Comparison of ENCODE assay signal across 7 mouse cellular contexts in genomic region chrX:11802074-11802899, GRCm38 (mm10).
DNase-seq lines count a peak whose midpoint lies in the region; ATAC-seq lines count a peak whose summit lies in the region.

No protein-coding gene starts in this region.

- no peak overlapping the region for H3K4me2 ChIP-seq in heart, embryonic 14.5 days (ENCODE audit: low read length)
- no peak overlapping the region for H3K4me2 ChIP-seq in heart, embryonic 12.5 days

- intact Hi-C loops in heart, postnatal 10 days (cut with DNase I), result loop anchor here (10.0 kb wide), 2 partner anchors 203 to 283 kb away; no protein-coding TSS in a partner anchor

- H3K27ac ChIP-seq in heart, embryonic 14.5 days (replicated peaks in 1 of 2; ENCODE audit: control insufficient read depth in 1 of 2, insufficient read depth in 1 of 2, low read depth in 2 of 2, low read length in 2 of 2), result no peak overlapping the region
- H3K27ac ChIP-seq in heart, embryonic 12.5 days (ENCODE audit: poor library complexity, severe bottlenecking), result no peak overlapping the region

- H3K27me3 ChIP-seq in heart, embryonic 14.5 days (ENCODE audit: control insufficient read depth, insufficient read depth, low read length), result no peaks in the 10 kb centered on the region; the same call in none of the 2 replicates
- H3K27me3 ChIP-seq in heart, embryonic 12.5 days (replicated peaks), result peaks cover 54% of the 10 kb centered on the region

- H3K4me3 ChIP-seq in heart, embryonic 14.5 days (ENCODE audit: control insufficient read depth in 1 of 2, insufficient read depth in 1 of 2, low read depth in 1 of 2, low read length in 2 of 2), result no peak overlapping the region
- no peak overlapping the region for H3K4me3 ChIP-seq in heart, embryonic 12.5 days

- no peak overlapping the region for H3K9ac ChIP-seq in heart, embryonic 14.5 days (ENCODE audit: low read length)
- H3K9ac ChIP-seq in heart, embryonic 12.5 days, result no peak overlapping the region

- ATAC-seq in heart, embryonic 14.5 days (ENCODE audit: insufficient number of reproducible peaks, insufficient read depth, low FRiP score, low read depth), result peak; percentile 60; the same call in 1 of the 2 replicates
- ATAC-seq in heart, embryonic 12.5 days (ENCODE audit: insufficient number of reproducible peaks, low FRiP score), result no peak

- no peaks in the 10 kb centered on the region for H3K36me3 ChIP-seq in heart, embryonic 14.5 days (ENCODE audit: control insufficient read depth, insufficient read depth, low read length)
- no peaks in the 10 kb centered on the region for H3K36me3 ChIP-seq in heart, embryonic 12.5 days

- DNase-seq in 3134 (ENCODE audit: extremely low read depth, insufficient read length, low spot score) (peak; percentile 63), MEL-GATA-1-ER (ENCODE audit: extremely low read depth, low read depth) (peak; percentile 93)
- peak; percentile 58 to 62 for DNase-seq in heart, postnatal 10 days
- no peak for DNase-seq in kidney, adult 11 months
- no peak for DNase-seq in embryo, embryonic 11 days

- H3K9me3 ChIP-seq in heart, embryonic 14.5 days (ENCODE audit: control insufficient read depth, low read length), result no peaks in the 10 kb centered on the region
- no peaks in the 10 kb centered on the region for H3K9me3 ChIP-seq in heart, embryonic 12.5 days (replicated peaks)

- peaks cover 13 to 19% of the 10 kb centered on the region in 2 experiments; a peak in 3 of 4 replicates for H3K4me1 ChIP-seq in heart, embryonic 14.5 days (ENCODE audit: control insufficient read depth in 2 of 2, insufficient read depth in 2 of 2, low read length in 2 of 2)
- H3K4me1 ChIP-seq in heart, embryonic 12.5 days (replicated peaks), result peaks cover 39% of the 10 kb centered on the region

- WGBS in heart, embryonic 14.5 days, result 43% methylated on average over 8 of the region's 8 CpGs
- WGBS in heart, embryonic 12.5 days, result 45% methylated on average over 8 of the region's 8 CpGs

Comparison
In these comparisons a context has a peak if more than half of its experiments do, and no peak if none do; other contexts are left out.
1. DNase-seq: peak in 3134 (single experiment), MEL-GATA-1-ER (single experiment) and heart, postnatal 10 days (2 of 2); none in kidney, adult 11 months (single experiment) and embryo, embryonic 11 days (single experiment).